Mouse (Mus musculus) gastrocnemius, postnatal 10 days (tissue): Measurements from ENCODE around the gene Smarcad1. TPM values are rescaled to one million over a fixed set of nuclear protein-coding genes. Genes with fewer than 3 reads are reported as not detected.

Experiments used
- DNase-seq: peaks from one replicate; pipeline ENCODE4 v3.0.0; 2021; ENCODE audit warnings: mixed read lengths
- total RNA-seq, 2 experiments: library from RNA; stranded (reverse); gene quantifications; 2 replicates each; pipeline ENCODE4 v1.2.3; 2021

Gene Smarcad1
- total RNA-seq, 2 experiments from 2014 or later: 17.2 to 24.7 TPM

GRCm38 (mm10) chr6:65079139-65079538, 36.8 kb downstream of the Smarcad1 start:
- DNase-seq: no peak

- DNase-seq: no peak
Observed at GRCm38 (mm10) chr6:65114902-65115301, 72.5 kb downstream of the Smarcad1 start.

DNA sequence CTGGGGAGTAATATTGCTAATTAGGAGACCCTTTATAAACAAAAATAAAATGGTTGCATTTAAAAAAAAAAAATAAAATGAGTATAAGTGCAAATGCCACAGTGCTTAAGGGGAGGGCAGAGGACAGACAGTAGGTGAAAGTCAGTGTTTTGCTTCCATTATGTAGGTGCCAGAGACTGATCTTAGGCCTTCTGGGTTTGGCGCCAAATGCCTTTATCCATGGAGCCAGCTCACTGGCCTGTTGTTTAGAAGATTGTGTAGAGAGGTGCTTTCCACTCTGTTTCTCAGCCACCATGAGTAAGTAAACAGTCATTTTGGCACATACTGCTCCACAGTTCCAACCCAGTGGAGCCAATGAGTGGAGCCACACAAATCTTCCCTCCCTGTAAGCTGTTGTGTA, 75.2 kb downstream of the Smarcad1 start:
- no peak for DNase-seq

- DNase-seq: peak; percentile 45
Observed at GRCm38 (mm10) chr6:65126074-65126726, 83.8 kb downstream of the Smarcad1 start.

- no peak for DNase-seq
Observed at GRCm38 (mm10) chr6:65132376-65132775, 90.0 kb downstream of the Smarcad1 start.

- no peak for DNase-seq
Observed at GRCm38 (mm10) chr6:65137802-65138201, 95.4 kb downstream of the Smarcad1 start.

DNA sequence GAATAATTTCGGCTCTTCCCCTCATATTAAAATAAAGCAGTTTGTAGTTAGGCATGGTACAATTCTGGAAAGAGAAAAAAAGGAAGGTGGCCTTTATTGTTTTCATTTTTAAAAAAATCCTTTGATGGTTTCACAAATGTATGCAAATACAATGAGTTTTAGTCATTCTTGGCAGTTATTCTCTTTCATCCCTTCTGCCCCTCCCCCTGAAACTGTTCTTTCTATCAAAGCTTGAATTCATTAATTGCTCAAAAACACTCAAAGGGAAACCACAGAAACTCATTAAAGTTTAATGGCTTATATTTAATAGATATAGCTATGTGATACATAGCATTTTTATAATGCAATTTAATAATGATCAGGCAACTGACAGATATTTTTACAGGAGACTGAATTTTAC, 95.9 kb downstream of the Smarcad1 start:
- no peak for DNase-seq

- DNase-seq: no peak
Observed at GRCm38 (mm10) chr6:65140082-65140749, 97.8 kb downstream of the Smarcad1 start.

- no peak for DNase-seq
Observed at GRCm38 (mm10) chr6:65140750-65141243, 98.4 kb downstream of the Smarcad1 start.

DNA sequence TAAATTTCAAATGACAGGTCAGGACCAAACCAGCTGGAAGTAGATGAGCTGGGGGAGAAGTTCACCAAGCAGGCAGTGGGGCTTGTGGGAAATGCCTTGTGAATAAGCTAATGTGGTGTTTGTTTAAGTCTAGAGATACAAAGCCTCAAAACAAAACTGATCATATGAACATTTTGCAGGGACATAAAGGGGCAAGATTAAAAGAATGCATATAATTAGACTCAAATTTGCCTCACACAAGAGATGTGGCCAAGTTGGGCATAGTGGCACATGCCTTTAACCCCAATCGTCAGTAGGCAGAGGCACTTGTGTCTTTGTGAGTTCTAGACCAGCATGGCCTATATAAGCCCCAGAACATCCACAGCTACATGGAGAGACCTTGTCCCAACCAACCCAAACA, 99.9 kb downstream of the Smarcad1 start:
- DNase-seq: no peak

GRCm38 (mm10) chr6:65144621-65145205, 102.3 kb downstream of the Smarcad1 start, which contains the start of gene Hpgds:
Gene Hpgds (minus strand): TSS chr6:65144908.
- DNase-seq: no peak

DNA sequence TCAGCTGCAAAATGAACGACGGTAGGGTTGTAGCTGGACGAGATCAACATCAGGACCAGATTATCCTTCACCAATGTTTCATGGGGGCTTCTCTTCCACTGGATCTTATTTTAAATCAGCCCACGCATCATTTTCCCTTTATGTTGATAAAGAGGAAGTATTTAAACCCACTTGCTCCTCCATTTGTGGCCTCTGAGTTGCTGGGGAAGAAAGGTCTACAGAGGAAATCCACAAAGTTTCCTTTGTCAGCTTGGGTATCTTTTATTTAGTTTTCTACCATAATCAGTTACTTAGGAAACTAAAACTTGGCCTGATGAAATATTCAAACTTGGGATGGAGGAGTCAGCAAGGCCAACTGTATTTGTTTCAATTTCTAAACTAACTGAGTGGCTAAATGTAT, 104.0 kb downstream of the Smarcad1 start:
- DNase-seq: no peak

DNA sequence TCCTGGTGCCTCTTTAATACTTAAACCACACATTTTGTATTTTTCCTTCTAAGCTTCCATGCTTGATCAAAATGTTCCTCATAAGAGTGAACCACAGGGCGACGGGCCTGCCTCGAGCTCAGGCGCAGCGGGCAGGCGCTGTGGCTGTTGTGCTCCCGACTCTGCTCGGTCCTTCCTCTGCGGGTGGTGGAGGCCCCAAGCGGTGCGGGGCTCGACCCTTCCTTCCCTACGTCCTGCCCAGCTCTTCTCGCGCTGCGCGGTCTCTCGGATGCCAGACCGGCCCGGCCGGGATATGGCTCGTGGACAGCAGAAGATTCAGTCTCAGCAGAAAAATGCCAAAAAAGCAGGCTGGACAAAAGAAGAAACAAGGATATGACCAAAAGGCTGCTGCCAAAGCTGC, 108.3 kb downstream of the Smarcad1 start:
- DNase-seq: no peak

DNA sequence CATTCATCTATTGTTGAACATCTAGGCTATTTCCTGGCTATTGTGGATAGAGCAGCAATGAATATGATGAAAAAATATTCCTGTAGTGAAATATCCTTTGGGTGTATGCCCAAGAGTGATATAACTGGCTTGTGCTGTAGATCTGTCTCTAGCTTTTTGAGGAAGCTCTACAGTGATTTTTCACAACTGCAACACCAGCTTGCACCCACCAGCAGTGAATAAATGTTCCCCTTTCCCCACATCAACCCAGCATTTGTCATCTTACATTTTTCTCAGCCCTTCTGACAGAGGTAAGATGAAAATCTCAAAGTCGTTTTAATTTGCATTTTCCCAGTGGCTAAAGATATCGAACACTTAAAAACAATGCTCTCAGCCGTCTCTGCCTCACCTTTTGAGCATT, 111.2 kb downstream of the Smarcad1 start:
- DNase-seq: no peak

DNA sequence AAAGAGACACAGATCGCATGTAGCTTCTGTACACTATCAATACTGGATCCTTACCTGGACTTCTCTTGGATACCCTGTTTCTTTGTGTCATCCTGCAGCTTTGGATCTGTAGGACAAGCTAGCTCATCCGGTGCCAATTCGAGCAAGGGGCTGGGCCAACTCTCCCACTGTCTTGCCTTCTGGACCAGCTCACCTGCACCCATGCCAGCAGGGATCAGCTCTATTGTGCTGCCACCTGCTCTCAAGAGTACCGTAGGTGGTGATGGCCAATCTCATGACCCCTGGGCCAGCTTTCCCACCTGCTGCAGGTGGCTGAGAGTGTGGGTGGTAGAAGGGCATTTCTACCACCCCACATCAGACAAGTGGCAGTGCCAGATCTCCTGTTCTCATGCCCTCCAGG, 114.7 kb downstream of the Smarcad1 start:
- DNase-seq: no peak

GRCm38 (mm10) chr6:65159381-65159942, 117.1 kb downstream of the Smarcad1 start:
- no peak for DNase-seq

DNA sequence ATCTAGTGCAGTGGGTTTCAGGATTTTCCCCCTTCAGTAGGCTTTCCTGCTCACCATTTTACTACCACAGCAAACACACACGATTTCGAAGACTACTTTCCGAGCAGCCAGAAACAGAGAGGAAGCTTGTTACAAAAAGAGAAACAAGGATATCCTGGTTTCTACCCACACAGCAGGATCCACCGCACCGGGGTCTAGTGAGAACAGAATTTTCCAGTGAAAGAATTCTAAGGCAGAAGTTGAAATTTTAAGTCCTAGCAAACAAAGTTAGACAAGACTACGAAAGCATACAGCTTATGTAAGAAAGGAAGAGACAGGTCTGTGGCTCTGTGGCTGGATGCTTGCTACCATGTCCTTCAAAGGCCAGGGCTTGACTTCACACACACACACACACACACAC, 121.8 kb downstream of the Smarcad1 start:
- DNase-seq: no peak

DNA sequence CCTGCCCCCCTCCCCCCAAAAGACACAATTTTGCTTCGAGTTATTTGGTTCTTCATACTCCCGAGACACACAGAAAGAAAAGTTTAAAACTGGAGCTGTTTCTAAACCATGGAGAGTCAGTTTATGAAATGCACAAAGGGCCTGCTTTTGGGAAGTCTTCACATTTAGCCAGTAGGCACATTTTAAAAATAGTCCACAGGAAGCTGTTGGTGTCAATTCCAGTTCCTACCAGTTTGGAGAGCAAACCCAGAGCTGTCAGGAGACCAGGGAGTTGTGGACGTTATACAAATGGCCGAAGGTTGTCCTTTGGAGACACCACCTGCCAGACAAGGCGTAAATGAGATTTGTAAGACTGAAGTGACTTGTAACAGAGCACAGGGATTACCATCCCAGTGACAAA, 122.6 kb downstream of the Smarcad1 start:
- no peak for DNase-seq

Other genes with a start within 250 kb of the Smarcad1 start
- gene Hpgds, start 102.3 kb downstream of the Smarcad1 start, total RNA-seq: 1 to 10 TPM; 1.3 to 2.6 TPM